ENCODE assay signal across 1 mouse cellular context in the genomic region with DNA sequence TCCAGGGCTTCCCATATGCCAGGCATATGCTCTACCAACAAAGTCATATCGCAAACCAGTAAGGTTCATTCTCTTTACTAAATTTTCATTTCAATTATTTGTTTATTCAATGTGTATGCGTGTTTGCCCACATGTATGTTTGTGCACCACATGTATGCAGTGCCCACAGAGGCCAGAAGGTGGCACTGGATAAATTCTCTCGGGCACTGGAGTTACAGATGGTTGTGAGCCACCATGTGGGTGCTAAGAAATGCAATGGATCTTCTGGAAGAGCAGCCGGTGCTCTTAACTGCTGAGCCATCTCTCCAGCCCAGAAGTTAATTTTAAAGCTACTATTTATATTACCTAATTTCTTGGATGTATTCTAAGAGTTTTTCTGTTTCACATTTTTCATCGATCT.
TF ChIP-seq lines count a peak whose summit lies in the region.

No protein-coding gene starts in this region.

TF ChIP-seq in MEL, 35 proteins besides CTCF, POLR2A, EP300 and RAD21:
- TF ChIP-seq MYC (IDR thresholded peaks at IDR 0.05; ENCODE audit: low read depth, low read length): 0 out of 2 replicates have a peak, but pooled peaks have one; percentile 35
- TF ChIP-seq SMC3 (IDR thresholded peaks at IDR 0.05; ENCODE audit: low read depth, low read length): 0 out of 2 replicates have a peak, but pooled peaks have one; percentile 11
- TF ChIP-seq ZKSCAN1 (IDR thresholded peaks at IDR 0.05; ENCODE audit: low read depth, low read length): no peak
